ENCODE assay signal across 8 mouse cellular contexts in the genomic region with DNA sequence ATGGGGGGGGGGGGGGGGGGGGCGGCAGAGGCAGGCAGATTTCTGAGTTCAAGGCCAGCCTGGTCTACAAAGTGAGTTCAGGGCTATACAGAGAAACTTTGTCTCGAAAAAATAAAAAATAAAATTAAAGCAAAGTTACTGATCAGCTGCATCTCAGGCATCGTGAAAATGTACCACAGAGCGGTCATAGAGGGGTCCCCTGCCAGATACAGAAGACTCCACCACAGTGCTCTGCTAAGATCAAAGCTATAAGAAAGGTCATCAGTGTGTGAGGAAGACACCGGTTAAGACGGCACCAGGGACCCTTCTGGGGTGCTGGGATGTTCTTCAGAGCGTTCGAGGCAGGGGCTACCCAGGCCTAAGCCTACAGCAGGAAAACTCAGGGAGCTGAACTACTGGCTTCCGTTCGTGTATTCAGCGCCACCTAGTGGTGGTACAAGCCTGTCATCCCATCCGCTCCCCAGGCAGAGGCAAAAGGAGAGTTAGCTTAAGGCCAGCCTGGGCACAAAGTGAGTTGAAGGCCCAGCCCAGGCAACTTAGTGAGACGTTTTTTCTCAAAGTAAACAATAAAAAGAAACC. TPM values are rescaled to one million over a fixed set of nuclear protein-coding genes. Genes with fewer than 3 reads are reported as not detected.
DNase-seq lines count a peak whose midpoint lies in the region; ATAC-seq and TF ChIP-seq lines count a peak whose summit lies in the region.

No protein-coding gene starts in this region.

- ATAC-seq in intestine, embryonic 15.5 days: peak; percentile 77
- ATAC-seq in midbrain, embryonic 12.5 days (ENCODE audit: low FRiP score, low read depth): peak; percentile 62; the same call in 1 of the 2 replicates

- H3K4me2 ChIP-seq in intestine, embryonic 15.5 days (replicated peaks): no peak overlapping the region
- H3K4me2 ChIP-seq in midbrain, embryonic 12.5 days (replicated peaks): no peak overlapping the region

- H3K27me3 ChIP-seq in intestine, embryonic 15.5 days (replicated peaks): no peaks in the 10 kb centered on the region
- no peaks in the 10 kb centered on the region for H3K27me3 ChIP-seq in limb, embryonic 10.5 days (ENCODE audit: low read depth, poor library complexity, severe bottlenecking)
- no peaks in the 10 kb centered on the region for H3K27me3 ChIP-seq in midbrain, embryonic 12.5 days
- H3K27me3 ChIP-seq in splenic B cell, adult 2 months (ENCODE audit: control insufficient read depth, insufficient read depth, low read length, poor library complexity, severe bottlenecking): no peaks in the 10 kb centered on the region

- no peak overlapping the region for H3K4me3 ChIP-seq in cortical plate, adult 2 months (ENCODE audit: insufficient read depth, low read length)
- no peak overlapping the region for H3K4me3 ChIP-seq in intestine, embryonic 15.5 days (replicated peaks)
- no peak overlapping the region for H3K4me3 ChIP-seq in limb, embryonic 10.5 days
- no peak overlapping the region for H3K4me3 ChIP-seq in midbrain, embryonic 12.5 days

- no peak overlapping the region for H3K9ac ChIP-seq in intestine, embryonic 15.5 days
- H3K9ac ChIP-seq in midbrain, embryonic 12.5 days (replicated peaks): no peak overlapping the region

- no peaks in the 10 kb centered on the region for H3K9me3 ChIP-seq in intestine, embryonic 15.5 days
- no peaks in the 10 kb centered on the region for H3K9me3 ChIP-seq in limb, embryonic 10.5 days (replicated peaks)
- no peaks in the 10 kb centered on the region for H3K9me3 ChIP-seq in midbrain, embryonic 12.5 days

- peak; percentile 91 for TF ChIP-seq CTCF in cortical plate, adult 2 months (IDR thresholded peaks at IDR 0.05; ENCODE audit: extremely low read depth, insufficient read depth, low read length)

- H3K4me1 ChIP-seq in cortical plate, adult 2 months (ENCODE audit: control insufficient read depth, insufficient read depth, low read length): no peaks in the 10 kb centered on the region
- peaks cover 6% of the 10 kb centered on the region; the same call in 1 of the 2 replicates for H3K4me1 ChIP-seq in intestine, embryonic 15.5 days (replicated peaks)
- H3K4me1 ChIP-seq in limb, embryonic 10.5 days: peaks cover 12% of the 10 kb centered on the region
- H3K4me1 ChIP-seq in midbrain, embryonic 12.5 days: 0 out of 2 replicates have a peak, but pooled peaks cover 2% of the 10 kb centered on the region

- TF ChIP-seq POLR2A in cortical plate, adult 2 months (IDR thresholded peaks at IDR 0.05; ENCODE audit: extremely low read depth, insufficient read depth, low read length): no peak

- H3K36me3 ChIP-seq in intestine, embryonic 15.5 days: no peaks in the 10 kb centered on the region
- no peaks in the 10 kb centered on the region for H3K36me3 ChIP-seq in limb, embryonic 10.5 days
- no peaks in the 10 kb centered on the region for H3K36me3 ChIP-seq in midbrain, embryonic 12.5 days
- H3K36me3 ChIP-seq in splenic B cell, adult 2 months (ENCODE audit: control insufficient read depth, insufficient read depth, low read length, poor library complexity, severe bottlenecking): no peaks in the 10 kb centered on the region

- H3K27ac ChIP-seq in cortical plate, adult 2 months (ENCODE audit: insufficient read depth, low read length): no peak overlapping the region
- H3K27ac ChIP-seq in intestine, embryonic 15.5 days: no peak overlapping the region
- peak overlapping the region; percentile 58; the same call in 1 of the 2 replicates for H3K27ac ChIP-seq in limb, embryonic 10.5 days
- no peak overlapping the region for H3K27ac ChIP-seq in midbrain, embryonic 12.5 days (replicated peaks)

- 20% methylated on average over 13 of the region's 13 CpGs for WGBS in intestine, embryonic 15.5 days
- 29% methylated on average over 13 of the region's 13 CpGs for WGBS in limb, embryonic 10.5 days
- 25% methylated on average over 13 of the region's 13 CpGs for WGBS in midbrain, embryonic 12.5 days

- DNase-seq in ovary, postnatal 36 days (ENCODE audit: low spot score): peak; percentile 66
- no peak for DNase-seq in ovary, adult 18-20 months (ENCODE audit: low spot score)
- DNase-seq in gastrocnemius, postnatal 25 days: peak; percentile 58
- DNase-seq in limb, embryonic 10.5 days (ENCODE audit: low spot score): peak; percentile 85
- peak; percentile 75 for DNase-seq in splenic B cell, adult 2 months (ENCODE audit: low read depth, low spot score)

RNA-seq across cellular contexts. Expression of a gene that starts 15.9 kb away (rescaled TPM):
- polyA plus RNA-seq in cortical plate, adult 2 months (2012; rRNA removed): 10.3 and 13.1 TPM in 2 replicates
- 1 to 10 TPM; 3.8 to 9.8 TPM for total RNA-seq in gastrocnemius, postnatal 25 days (2021)
- polyA plus RNA-seq in intestine, embryonic 15.5 days (2015; fragmentation: Nextera tagmentation; extraction: Ambion mirVana): 14.5 and 16.3 TPM in 2 replicates
- polyA plus RNA-seq in limb, embryonic 10.5 days (2016; fragmentation: Nextera tagmentation; extraction: Ambion mirVana): 26.2 and 28.1 TPM in 2 replicates
- 24.7 and 25.3 TPM in 2 replicates for polyA plus RNA-seq in midbrain, embryonic 12.5 days (2016; fragmentation: Nextera tagmentation; extraction: Ambion mirVana)

RNA-seq across cellular contexts. Expression of a gene that starts 18.5 kb away (rescaled TPM):
- 0.75 and 0.81 TPM in 2 replicates for polyA plus RNA-seq in cortical plate, adult 2 months (2012; rRNA removed)
- total RNA-seq in gastrocnemius, postnatal 25 days (2021): not detected
- 0.09 and 0.20 TPM in 2 replicates for polyA plus RNA-seq in intestine, embryonic 15.5 days (2015; fragmentation: Nextera tagmentation; extraction: Ambion mirVana)
- 0.13 and 0.36 TPM in 2 replicates for polyA plus RNA-seq in limb, embryonic 10.5 days (2016; fragmentation: Nextera tagmentation; extraction: Ambion mirVana)
- not detected in 2 replicates for polyA plus RNA-seq in midbrain, embryonic 12.5 days (2016; fragmentation: Nextera tagmentation; extraction: Ambion mirVana)

RNA-seq across cellular contexts. Expression of a gene that starts 53.2 kb away (rescaled TPM):
- 25.6 and 27.6 TPM in 2 replicates for polyA plus RNA-seq in cortical plate, adult 2 months (2012; rRNA removed)
- 100 to 1,000 TPM in 1 of 2 experiments, 10 to 100 TPM in 1; 94.8 to 112 TPM for total RNA-seq in gastrocnemius, postnatal 25 days (2021)
- polyA plus RNA-seq in intestine, embryonic 15.5 days (2015; fragmentation: Nextera tagmentation; extraction: Ambion mirVana): 74.4 and 80.6 TPM in 2 replicates
- polyA plus RNA-seq in limb, embryonic 10.5 days (2016; fragmentation: Nextera tagmentation; extraction: Ambion mirVana): 83.2 and 85.7 TPM in 2 replicates
- polyA plus RNA-seq in midbrain, embryonic 12.5 days (2016; fragmentation: Nextera tagmentation; extraction: Ambion mirVana): 78.9 and 79.2 TPM in 2 replicates
